ENCODE assay signal across 12 mouse cellular contexts in the genomic region with DNA sequence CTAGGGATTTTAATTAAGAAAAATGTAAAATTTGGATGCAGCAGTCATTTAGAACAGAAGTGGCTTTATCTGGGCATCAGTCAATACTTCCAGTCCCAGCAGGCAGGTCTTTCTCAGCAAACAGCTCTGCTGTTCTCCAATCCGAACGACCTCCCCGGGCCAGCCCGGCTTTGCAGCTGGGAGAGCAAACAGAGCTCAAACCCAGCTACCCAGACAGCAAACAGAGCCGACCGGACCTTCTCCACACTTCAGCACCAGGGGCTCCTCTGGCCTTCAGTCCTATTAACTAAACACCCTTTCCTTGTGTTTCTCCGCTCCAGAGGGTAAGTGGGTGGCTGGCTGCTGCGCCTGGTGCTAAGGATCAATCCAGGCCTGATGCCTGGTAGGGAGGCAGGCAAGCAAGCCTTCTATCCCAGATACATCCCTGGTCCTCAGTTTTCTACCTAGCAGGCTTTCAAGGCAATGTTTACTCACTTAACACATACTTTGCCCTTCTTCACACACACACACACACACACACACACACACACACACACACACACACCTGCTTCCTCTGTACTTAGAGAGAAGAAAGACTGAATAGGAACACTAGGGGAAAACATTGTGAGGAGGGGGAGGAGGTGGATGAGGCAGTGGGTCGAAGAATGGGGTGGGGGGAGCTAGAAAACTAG.
DNase-seq lines count a peak whose midpoint lies in the region; ATAC-seq and TF ChIP-seq lines count a peak whose summit lies in the region.
"Had no signal": no experiment of that assay in that cellular context is flagged by ENCODE, and none has a peak within 500 bp of the region (broad histone marks: within the 10 kb centered on the region; RNA-seq: fewer than 3 reads in every experiment).

No protein-coding gene starts in this region.

- no peak overlapping the region for H3K4me3 ChIP-seq in intestine, embryonic 15.5 days (replicated peaks)
- H3K4me3 ChIP-seq in intestine, postnatal 0 days (ENCODE audit: low read depth, low read length): no peak overlapping the region
- H3K4me3 ChIP-seq in forebrain, embryonic 13.5 days: no peak overlapping the region
- H3K4me3 ChIP-seq in hindbrain, embryonic 15.5 days: no peak overlapping the region
- H3K4me3 ChIP-seq in midbrain, embryonic 15.5 days: no peak overlapping the region

- H3K36me3 ChIP-seq in intestine, embryonic 15.5 days: no peaks in the 10 kb centered on the region
- no peaks in the 10 kb centered on the region; the same call in 1 of the 2 replicates for H3K36me3 ChIP-seq in intestine, postnatal 0 days (ENCODE audit: control insufficient read depth, insufficient read depth)
- no peaks in the 10 kb centered on the region for H3K36me3 ChIP-seq in forebrain, embryonic 13.5 days (ENCODE audit: poor library complexity, severe bottlenecking)
- H3K36me3 ChIP-seq in hindbrain, embryonic 15.5 days: no peaks in the 10 kb centered on the region
- no peaks in the 10 kb centered on the region for H3K36me3 ChIP-seq in midbrain, embryonic 15.5 days (replicated peaks)

- 39% methylated on average over 9 of the region's 9 CpGs for WGBS in intestine, embryonic 15.5 days
- 51% methylated on average over 9 of the region's 9 CpGs for WGBS in intestine, postnatal 0 days
- WGBS in forebrain, embryonic 13.5 days: 49% methylated on average over 9 of the region's 9 CpGs
- 48% methylated on average over 9 of the region's 9 CpGs for WGBS in hindbrain, embryonic 15.5 days
- WGBS in midbrain, embryonic 15.5 days: 34% methylated on average over 9 of the region's 9 CpGs

- no peaks in the 10 kb centered on the region for H3K9me3 ChIP-seq in intestine, embryonic 15.5 days
- H3K9me3 ChIP-seq in intestine, postnatal 0 days (ENCODE audit: control insufficient read depth): no peaks in the 10 kb centered on the region
- no peaks in the 10 kb centered on the region for H3K9me3 ChIP-seq in forebrain, embryonic 13.5 days (replicated peaks)
- H3K9me3 ChIP-seq in hindbrain, embryonic 15.5 days: no peaks in the 10 kb centered on the region
- H3K9me3 ChIP-seq in midbrain, embryonic 15.5 days: no peaks in the 10 kb centered on the region

- H3K4me2 ChIP-seq in intestine, embryonic 15.5 days (replicated peaks): no peak overlapping the region
- no peak overlapping the region for H3K4me2 ChIP-seq in intestine, postnatal 0 days (replicated peaks; ENCODE audit: low read depth)
- H3K4me2 ChIP-seq in forebrain, embryonic 13.5 days: no peak overlapping the region
- H3K4me2 ChIP-seq in hindbrain, embryonic 15.5 days: no peak overlapping the region
- H3K4me2 ChIP-seq in midbrain, embryonic 15.5 days: no peak overlapping the region

- DNase-seq in kidney, postnatal 14 days: no peak
- no peak for DNase-seq in left cerebral cortex, adult 11 months (ENCODE audit: low spot score)
- DNase-seq: gastrocnemius, postnatal 25 days; heart, postnatal 36 days; lung, adult 18-20 months; thymus, adult 18-20 months had no signal

- no peak overlapping the region for H3K27ac ChIP-seq in intestine, embryonic 15.5 days
- no peak overlapping the region for H3K27ac ChIP-seq in intestine, postnatal 0 days (ENCODE audit: low read depth, low read length)
- H3K27ac ChIP-seq in forebrain, embryonic 13.5 days: no peak overlapping the region
- 0 out of 2 replicates have a peak overlapping the region, but pooled peaks have one; percentile 49 for H3K27ac ChIP-seq in hindbrain, embryonic 15.5 days (replicated peaks)
- H3K27ac ChIP-seq in midbrain, embryonic 15.5 days: no peak overlapping the region
- H3K27ac ChIP-seq: kidney, postnatal 0 days had no signal

- TF ChIP-seq CTCF in intestine, postnatal 0 days (IDR thresholded peaks at IDR 0.05; ENCODE audit: low read depth): no peak

- no peaks in the 10 kb centered on the region for H3K4me1 ChIP-seq in intestine, embryonic 15.5 days (replicated peaks)
- no peaks in the 10 kb centered on the region for H3K4me1 ChIP-seq in intestine, postnatal 0 days (replicated peaks; ENCODE audit: control insufficient read depth, insufficient read depth, low read length)
- peaks cover 25% of the 10 kb centered on the region for H3K4me1 ChIP-seq in forebrain, embryonic 13.5 days
- peaks cover 30% of the 10 kb centered on the region for H3K4me1 ChIP-seq in hindbrain, embryonic 15.5 days (replicated peaks)
- H3K4me1 ChIP-seq in midbrain, embryonic 15.5 days: peaks cover 30% of the 10 kb centered on the region

- peak; percentile 40; the same call in 1 of the 2 replicates for ATAC-seq in intestine, embryonic 15.5 days
- ATAC-seq in intestine, postnatal 0 days: no peak
- ATAC-seq in forebrain, embryonic 13.5 days: 0 out of 2 replicates have a peak, but pooled peaks have one; percentile 16
- no peak for ATAC-seq in hindbrain, embryonic 15.5 days (ENCODE audit: low FRiP score, low read depth)
- 0 out of 2 replicates have a peak, but pooled peaks have one; percentile 14 for ATAC-seq in midbrain, embryonic 15.5 days (replicated peaks)

- H3K27me3 ChIP-seq in intestine, embryonic 15.5 days (replicated peaks): no peaks in the 10 kb centered on the region
- H3K27me3 ChIP-seq in intestine, postnatal 0 days (replicated peaks; ENCODE audit: control insufficient read depth, insufficient read depth, low read length): no peaks in the 10 kb centered on the region
- no peaks in the 10 kb centered on the region for H3K27me3 ChIP-seq in forebrain, embryonic 13.5 days
- H3K27me3 ChIP-seq in hindbrain, embryonic 15.5 days: no peaks in the 10 kb centered on the region
- H3K27me3 ChIP-seq in midbrain, embryonic 15.5 days (replicated peaks): no peaks in the 10 kb centered on the region

- no peak overlapping the region for H3K9ac ChIP-seq in intestine, embryonic 15.5 days
- no peak overlapping the region for H3K9ac ChIP-seq in intestine, postnatal 0 days (ENCODE audit: low read depth, low read length)
- H3K9ac ChIP-seq in forebrain, embryonic 13.5 days: no peak overlapping the region
- no peak overlapping the region for H3K9ac ChIP-seq in hindbrain, embryonic 15.5 days
- no peak overlapping the region for H3K9ac ChIP-seq in midbrain, embryonic 15.5 days

Comparison
In these comparisons a context has a peak if more than half of its experiments do, and no peak if none do; other contexts are left out.
1. ATAC-seq: peak in intestine, embryonic 15.5 days (single experiment), forebrain, embryonic 13.5 days (single experiment) and midbrain, embryonic 15.5 days (single experiment); none in intestine, postnatal 0 days (single experiment) and hindbrain, embryonic 15.5 days (single experiment).